Mouse (Mus musculus) hindbrain, postnatal 0 days (tissue): Measurements from ENCODE around the gene Tmem56. TPM values are rescaled to one million over a fixed set of nuclear protein-coding genes. Genes with fewer than 3 reads are reported as not detected.

Source experiments
- ATAC-seq: fragments of 200-750 bp; cut with Nextera tagmentation; 2 replicates; pipeline ENCODE4 v1.8.0; 2017; ENCODE audit warnings: mild to moderate bottlenecking, moderate TSS enrichment, moderate library complexity
- DNase-seq: peaks from one replicate; pipeline ENCODE4 v3.0.0-alpha.2; 2015; ENCODE audit warnings: low spot score
- H3K27ac ChIP-seq: fragments of 300-500 bp; sonication (generic); 2 replicates; pipeline ENCODE4 v1.5.1; 2014; ENCODE audit warnings: mild to moderate bottlenecking
- H3K27me3 ChIP-seq: fragments of 300-500 bp; sonication (generic); 2 replicates; pipeline ENCODE4 v1.6.1; 2014; ENCODE audit warnings: low read length, mixed read lengths; ENCODE audit not compliant: insufficient read depth
- H3K36me3 ChIP-seq: fragments of 300-500 bp; sonication (generic); 2 replicates; pipeline ENCODE4 v1.6.1; 2014; ENCODE audit warnings: low read length, mixed read lengths; ENCODE audit not compliant: insufficient read depth
- H3K4me1 ChIP-seq: fragments of 300-500 bp; sonication (generic); 2 replicates; pipeline ENCODE4 v1.6.1; 2014; ENCODE audit warnings: antibody characterized with exemption, low read length, mixed read lengths; ENCODE audit not compliant: insufficient read depth
- H3K4me2 ChIP-seq: fragments of 300-500 bp; sonication (generic); 2 replicates; pipeline ENCODE4 v1.6.1; 2014; ENCODE audit warnings: low read depth, mild to moderate bottlenecking, low read length, moderate library complexity, mixed read lengths
- H3K4me3 ChIP-seq: fragments of 300-500 bp; sonication (generic); 2 replicates; pipeline ENCODE4 v1.5.1; 2014; ENCODE audit warnings: low read length
- H3K9ac ChIP-seq: fragments of 300-500 bp; sonication (generic); replicated peaks from 2 replicates; pipeline ENCODE4 v1.6.1; 2014; ENCODE audit warnings: mild to moderate bottlenecking, low read length, moderate library complexity, mixed read lengths
- H3K9me3 ChIP-seq: fragments of 300-500 bp; sonication (generic); 2 replicates; pipeline ENCODE4 v1.6.1; 2016; ENCODE audit warnings: low read length, mixed read lengths
- CTCF ChIP-seq: IDR thresholded peaks from 2 replicates; pipeline ENCODE4 v1.5.1; 2016; ENCODE audit warnings: antibody characterized with exemption, control low read depth, low read depth
- WGBS: fragments of 180-500 bp; shearing (Covaris S2); extraction: QIAGEN DNeasy Blood & Tissue Kit; methylation state at CpG from one replicate; pipeline ENCODE4 v1.1.7; 2014; 5-methylcytosine and 5-hydroxymethylcytosine counted together
- polyA plus RNA-seq: library from polyadenylated mRNA; unstranded; fragments of >200 nt; fragmentation: Nextera tagmentation; extraction: Ambion mirVana; gene quantifications from 2 replicates; pipeline ENCODE4 v1.2.1, GENCODE M21; 2015
- total RNA-seq: library from RNA; depleted of rRNA; stranded (reverse); fragments of >200 nt; gene quantifications from 2 replicates; pipeline ENCODE4 v1.2.3, GENCODE M21; 2014

The Tmem56 gene
- total and polyA plus RNA-seq, 2 experiments from 2014 or later, result 3.8 to 13.5 TPM

GRCm38 (mm10) chr3:121315498-121315897 is 32.6 kb upstream of the Tmem56 start:
- H3K27ac ChIP-seq, result no peak overlapping the region
- no peak overlapping the region for H3K4me2 ChIP-seq
- H3K9ac ChIP-seq, result no peak overlapping the region
- DNase-seq (no peak), ATAC-seq (no peak)
- H3K4me3 ChIP-seq, result no peak overlapping the region
- no peaks in the 10 kb centered on the region for H3K9me3 ChIP-seq
- H3K4me1 ChIP-seq, result no peaks in the 10 kb centered on the region
- no peaks in the 10 kb centered on the region for H3K27me3 ChIP-seq
- 94% methylated on average over 7 of the region's 7 CpGs for WGBS
- H3K36me3 ChIP-seq, result no peaks in the 10 kb centered on the region
- no peak for TF ChIP-seq CTCF

DNA sequence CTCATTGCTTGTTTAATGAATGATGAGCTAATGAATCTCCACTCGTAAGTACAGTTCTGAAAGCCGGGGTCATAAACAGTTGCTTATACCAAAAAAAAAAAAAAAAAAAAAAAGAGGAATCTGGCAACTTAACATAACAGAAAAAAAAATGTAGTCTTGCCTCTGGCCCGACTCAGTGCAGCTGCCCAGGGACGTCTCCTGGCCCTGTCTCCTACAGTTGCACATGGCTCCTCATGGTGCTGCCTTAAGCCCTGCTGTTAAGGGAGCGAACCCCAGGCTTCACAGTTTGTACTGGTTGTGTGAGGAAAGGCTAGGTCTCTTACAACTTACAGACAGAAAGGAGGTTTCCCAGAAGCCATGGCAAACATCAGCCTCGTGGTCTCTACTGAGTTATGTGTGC is 31.3 kb upstream of the Tmem56 start:
- H3K9me3 ChIP-seq, result no peaks in the 10 kb centered on the region
- H3K27ac ChIP-seq, result no peak overlapping the region
- DNase-seq (no peak), ATAC-seq (no peak)
- H3K4me3 ChIP-seq, result no peak overlapping the region
- no peaks in the 10 kb centered on the region for H3K4me1 ChIP-seq
- 80% methylated on average over 6 of the region's 6 CpGs for WGBS
- H3K27me3 ChIP-seq, result no peaks in the 10 kb centered on the region
- no peak for TF ChIP-seq CTCF
- H3K4me2 ChIP-seq, result no peak overlapping the region
- no peaks in the 10 kb centered on the region for H3K36me3 ChIP-seq
- no peak overlapping the region for H3K9ac ChIP-seq

DNA sequence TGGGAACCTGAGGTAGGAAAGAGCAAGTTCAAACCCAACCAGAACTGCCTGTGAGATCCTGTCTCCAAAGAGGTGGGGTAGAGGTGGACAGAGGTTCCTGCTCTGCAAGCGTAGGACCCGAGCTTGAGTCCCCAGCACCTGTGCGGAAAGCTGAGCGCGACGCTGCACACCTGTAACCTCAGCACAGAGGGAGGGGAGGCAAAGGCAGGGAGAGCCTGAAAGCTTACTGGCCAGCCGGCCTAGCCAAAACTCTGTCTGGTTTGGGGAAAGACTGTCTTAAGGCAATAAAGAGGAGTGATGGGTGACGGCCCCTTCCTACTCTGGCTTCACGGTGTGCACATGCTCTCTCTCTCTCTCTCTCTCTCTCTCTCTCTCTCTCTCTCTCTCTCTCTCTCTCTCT is 30.1 kb upstream of the Tmem56 start:
- no peaks in the 10 kb centered on the region for H3K9me3 ChIP-seq
- WGBS, result 79% methylated on average over 9 of the region's 9 CpGs
- H3K9ac ChIP-seq, result no peak overlapping the region
- no peaks in the 10 kb centered on the region for H3K4me1 ChIP-seq
- no peak overlapping the region for H3K4me2 ChIP-seq
- ATAC-seq (no peak), DNase-seq (no peak)
- no peaks in the 10 kb centered on the region for H3K36me3 ChIP-seq
- H3K4me3 ChIP-seq, result no peak overlapping the region
- TF ChIP-seq CTCF, result no peak
- H3K27ac ChIP-seq, result no peak overlapping the region
- no peaks in the 10 kb centered on the region for H3K27me3 ChIP-seq

DNA sequence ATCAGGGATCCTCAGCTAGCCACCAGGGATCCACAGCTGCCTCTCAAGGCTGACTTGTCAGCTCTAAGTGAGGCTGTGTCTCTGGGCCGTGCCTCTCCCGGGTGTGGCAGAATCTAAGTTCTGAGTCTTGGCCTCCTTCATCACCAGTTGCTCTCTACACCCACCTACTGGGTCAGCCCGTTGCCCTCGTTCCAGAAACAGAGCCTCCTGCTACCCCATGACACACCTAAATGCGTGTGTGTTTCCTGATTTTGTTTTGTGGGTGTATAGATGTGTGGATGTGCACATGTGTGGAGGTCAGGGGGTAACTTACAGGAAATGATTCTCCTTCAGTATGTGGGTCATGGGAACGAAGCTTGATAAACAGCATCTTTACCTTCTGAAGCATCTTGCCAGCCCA is 29.5 kb upstream of the Tmem56 start:
- H3K27me3 ChIP-seq, result no peaks in the 10 kb centered on the region
- no peak overlapping the region for H3K9ac ChIP-seq
- H3K36me3 ChIP-seq, result no peaks in the 10 kb centered on the region
- DNase-seq, result no peak
- no peaks in the 10 kb centered on the region for H3K9me3 ChIP-seq
- H3K4me1 ChIP-seq, result no peaks in the 10 kb centered on the region
- WGBS, result 87% methylated on average over 6 of the region's 6 CpGs
- no peak for ATAC-seq
- no peak overlapping the region for H3K4me3 ChIP-seq
- H3K4me2 ChIP-seq, result no peak overlapping the region
- H3K27ac ChIP-seq, result no peak overlapping the region
- TF ChIP-seq CTCF, result no peak

DNA sequence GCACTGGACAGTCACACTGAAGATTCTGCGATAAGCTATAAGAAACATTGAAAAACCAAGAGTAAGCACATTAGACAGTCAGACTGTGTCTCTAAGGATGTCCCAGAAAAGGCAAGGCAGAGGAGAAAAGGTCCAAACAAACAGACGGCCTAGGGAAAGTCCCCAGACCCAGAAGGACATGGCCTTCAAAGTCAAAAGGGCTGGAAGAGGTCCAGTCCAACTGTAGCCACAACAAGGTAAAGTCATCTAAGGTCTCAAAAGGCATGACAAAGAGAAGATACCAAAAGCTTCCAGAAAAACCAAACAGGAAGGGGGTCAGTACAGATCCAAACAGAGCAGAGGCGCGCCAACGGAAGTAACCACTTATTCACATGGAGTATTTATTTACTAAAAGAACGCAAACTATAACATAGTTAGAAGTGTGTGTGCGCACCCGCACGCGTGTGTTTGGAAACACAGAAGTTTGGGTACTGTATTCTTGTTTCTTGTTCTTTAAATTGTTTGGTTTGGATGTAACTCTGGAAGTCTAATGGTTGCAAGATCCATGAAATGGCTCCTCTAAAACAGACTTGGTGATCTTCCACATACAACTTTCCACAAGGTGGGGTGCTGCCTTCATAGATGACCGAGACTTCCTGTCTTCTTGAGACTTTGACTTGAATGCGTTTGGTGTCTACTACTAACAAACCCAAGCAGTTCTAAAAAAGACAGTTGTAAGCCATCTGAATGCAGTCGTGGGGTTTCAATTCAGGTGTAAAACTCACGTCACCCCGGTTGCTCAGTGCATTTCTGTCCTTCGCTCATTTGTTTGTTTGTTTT is 27.2 kb upstream of the Tmem56 start:
- Histone ChIP-seq H3K27ac (no peak overlapping the region), H3K4me2 (no peak overlapping the region), H3K36me3 (no peaks in the 10 kb centered on the region), H3K9ac (no peak overlapping the region), H3K4me3 (no peak overlapping the region), H3K27me3 (no peaks in the 10 kb centered on the region), H3K9me3 (no peaks in the 10 kb centered on the region), H3K4me1 (no peaks in the 10 kb centered on the region)
- no peak for ATAC-seq
- 87% methylated on average over 16 of the region's 16 CpGs for whole genome bisulfite sequencing
- peak; percentile 40 for DNase-seq
- peak; percentile 55 for TF ChIP-seq CTCF

DNA sequence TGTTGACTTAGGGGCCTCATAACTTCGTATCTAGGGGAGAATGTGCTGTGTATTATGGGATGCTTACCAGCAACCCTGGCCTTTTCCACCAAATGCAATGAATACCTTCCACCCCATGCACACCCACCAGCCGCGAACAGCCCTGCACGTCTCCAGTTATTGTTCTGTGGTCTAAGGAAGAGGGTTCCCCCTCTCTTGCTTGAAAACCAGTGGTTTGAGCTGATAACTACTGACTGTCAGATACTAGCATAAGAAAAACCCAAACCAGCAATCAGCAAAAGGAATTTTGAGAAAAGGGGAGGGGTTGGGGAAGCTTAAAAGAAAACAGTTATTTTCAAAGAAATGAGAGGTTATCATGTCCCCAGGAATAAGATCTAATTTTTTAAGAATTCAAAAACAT is 26.5 kb upstream of the Tmem56 start:
- Histone ChIP-seq H3K9me3 (no peaks in the 10 kb centered on the region), H3K9ac (no peak overlapping the region), H3K4me3 (no peak overlapping the region), H3K4me2 (no peak overlapping the region), H3K4me1 (no peaks in the 10 kb centered on the region), H3K27ac (no peak overlapping the region), H3K36me3 (no peaks in the 10 kb centered on the region), H3K27me3 (no peaks in the 10 kb centered on the region)
- ATAC-seq (no peak), DNase-seq (no peak)
- no peak for TF ChIP-seq CTCF
- 73% methylated on average over 4 of the region's 4 CpGs for WGBS

DNA sequence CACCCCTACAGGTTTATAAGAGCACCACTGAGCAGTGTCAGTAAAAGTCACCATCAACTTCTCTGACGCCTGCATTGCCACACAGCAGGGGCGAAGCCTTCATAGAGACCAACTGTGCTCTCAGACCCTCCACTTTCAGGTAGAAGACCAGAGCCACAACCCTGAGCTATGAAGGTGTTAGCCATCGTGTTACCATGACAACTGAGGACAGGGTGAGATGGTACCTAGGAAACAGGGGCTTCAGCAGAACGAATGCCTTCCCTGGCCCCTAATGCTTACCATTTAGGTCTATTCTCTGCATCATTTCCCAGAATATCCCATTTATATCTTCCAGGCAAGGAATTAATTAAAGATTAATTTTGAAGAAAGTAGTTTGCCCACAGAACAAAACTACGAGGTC is 26.0 kb upstream of the Tmem56 start:
- no peak for TF ChIP-seq CTCF
- DNase-seq, result no peak
- ATAC-seq, result peak; percentile 15; the same call in 1 of the 2 replicates
- Histone ChIP-seq H3K27ac (no peak overlapping the region), H3K4me2 (no peak overlapping the region), H3K36me3 (no peaks in the 10 kb centered on the region), H3K9ac (no peak overlapping the region), H3K27me3 (no peaks in the 10 kb centered on the region), H3K4me3 (no peak overlapping the region), H3K9me3 (no peaks in the 10 kb centered on the region), H3K4me1 (no peaks in the 10 kb centered on the region)
- WGBS, result 76% methylated on average over 5 of the region's 5 CpGs
